Mouse (Mus musculus): ENCODE results near the gene Faap20. TPM values are rescaled to one million over a fixed set of nuclear protein-coding genes. Genes with fewer than 3 reads are reported as not detected.

Faap20 gene
- total RNA-seq, 2 experiments from 2014 or later = 24.2 to 24.5 TPM

Other genes starting within 250 kb of the Faap20 start
- 10 to 100 TPM; 90.9 to 97.9 TPM for gene Plch2, start 193.0 kb upstream of the Faap20 start, total RNA-seq (2021)
- 10 to 100 TPM; 22.1 to 26.3 TPM for gene Pex10, start 182.8 kb upstream of the Faap20 start, total RNA-seq (2021)
- 10 to 100 TPM; 60.7 to 66.3 TPM for gene Rer1, start 163.4 kb upstream of the Faap20 start, total RNA-seq (2021)
- gene Morn1, start 163.2 kb upstream of the Faap20 start, total RNA-seq (2021) = 10 to 100 TPM; 13.5 to 14.1 TPM
- gene Ski, start 27.2 kb upstream of the Faap20 start, total RNA-seq (2021) = 100 to 1,000 TPM; 115 to 117 TPM
- 100 to 1,000 TPM; 148 to 158 TPM for gene Prkcz, start 111.6 kb downstream of the Faap20 start, total RNA-seq (2021)
- 10 to 100 TPM; 10.4 to 14.9 TPM for gene Gabrd, start 148.3 kb downstream of the Faap20 start, total RNA-seq (2021)
- gene Cfap74, start 159.4 kb downstream of the Faap20 start, total RNA-seq (2021) = 10 to 100 TPM in 1 of 2 experiments, 1 to 10 TPM in 1; 9.6 to 11.5 TPM
- gene Tmem52, start 219.3 kb downstream of the Faap20 start, total RNA-seq (2021) = 10 to 100 TPM in 1 of 2 experiments, 1 to 10 TPM in 1; 6.2 to 10.5 TPM
- 100 to 1,000 TPM; 855 to 871 TPM for gene Gnb1, start 241.6 kb downstream of the Faap20 start, total RNA-seq (2021)